Mouse (Mus musculus) cortical plate, adult 2 months (tissue): ENCODE results near the gene Ilf2.
A peak's percentile ranks its signal among the peaks of the same experiment; 100 is the strongest.

Source experiments
- CTCF ChIP-seq: fragments of 200-500 bp; IDR thresholded peaks from 2 replicates; pipeline ENCODE4 v1.5.1; 2011; ENCODE audit warnings: mild to moderate bottlenecking, control low read depth, low read length; ENCODE audit not compliant: insufficient read depth; ENCODE audit errors: extremely low read depth
- POLR2A ChIP-seq: fragments of 200-500 bp; IDR thresholded peaks from 2 replicates; pipeline ENCODE4 v1.6.1; 2011; ENCODE audit warnings: mild to moderate bottlenecking, low read length, control low read depth; ENCODE audit not compliant: insufficient read depth; ENCODE audit errors: extremely low read depth

GRCm38 (mm10) chr3:90513796-90514590, 38.1 kb downstream of the Ilf2 start, which contains the start of the genes S100a1 and S100a13:
- TF ChIP-seq CTCF, result no peak
- TF ChIP-seq POLR2A, result peak; percentile 73
